Mouse (Mus musculus): ENCODE data around the gene Tsen54.

Gene Tsen54

GRCm38 (mm10) chr11:115814605-115815450 is at the start of gene Tsen54:
Gene Tsen54, plus strand, starts transcription at chr11:115814724.
- peak; percentile 73 for DNase-seq (ENCODE audit: low spot score)

GRCm38 (mm10) chr11:115765103-115765606 is 49.4 kb upstream of the Tsen54 start, which contains the start of gene Tmem94:
Gene Tmem94, plus strand, starts transcription at chr11:115765433.
- DNase-seq (ENCODE audit: low spot score), result peak; percentile 98

GRCm38 (mm10) chr11:115765607-115766141 is 48.9 kb upstream of the Tsen54 start:
- DNase-seq (ENCODE audit: low spot score), result no peak

- no peak for DNase-seq (ENCODE audit: low spot score)
Measured at GRCm38 (mm10) chr11:115766356-115766943, 48.1 kb upstream of the Tsen54 start.

- no peak for DNase-seq (ENCODE audit: low spot score)
Measured at GRCm38 (mm10) chr11:115766981-115767380, 47.5 kb upstream of the Tsen54 start.

GRCm38 (mm10) chr11:115768896-115769295 is 45.6 kb upstream of the Tsen54 start:
- no peak for DNase-seq (ENCODE audit: low spot score)

- DNase-seq (ENCODE audit: low spot score), result no peak
Measured at GRCm38 (mm10) chr11:115774653-115775052, 39.9 kb upstream of the Tsen54 start.

- DNase-seq (ENCODE audit: low spot score), result no peak
Measured at GRCm38 (mm10) chr11:115775821-115776665, 38.5 kb upstream of the Tsen54 start.

GRCm38 (mm10) chr11:115776954-115777353 is 37.6 kb upstream of the Tsen54 start:
- no peak for DNase-seq (ENCODE audit: low spot score)

GRCm38 (mm10) chr11:115777487-115778335 is 36.8 kb upstream of the Tsen54 start:
- DNase-seq (ENCODE audit: low spot score), result no peak

GRCm38 (mm10) chr11:115779038-115779571 is 35.4 kb upstream of the Tsen54 start:
- DNase-seq (ENCODE audit: low spot score), result peak; percentile 49

GRCm38 (mm10) chr11:115780141-115781070 is 34.1 kb upstream of the Tsen54 start:
- DNase-seq (ENCODE audit: low spot score), result peak; percentile 47

- DNase-seq (ENCODE audit: low spot score), result no peak
Measured at GRCm38 (mm10) chr11:115786473-115786872, 28.1 kb upstream of the Tsen54 start.

- DNase-seq (ENCODE audit: low spot score), result no peak
Measured at GRCm38 (mm10) chr11:115789787-115790186, 24.7 kb upstream of the Tsen54 start.

GRCm38 (mm10) chr11:115791919-115792318 is 22.6 kb upstream of the Tsen54 start:
- no peak for DNase-seq (ENCODE audit: low spot score)

- DNase-seq (ENCODE audit: low spot score), result no peak
Measured at GRCm38 (mm10) chr11:115792353-115792752, 22.2 kb upstream of the Tsen54 start.

GRCm38 (mm10) chr11:115796898-115797297 is 17.6 kb upstream of the Tsen54 start:
- no peak for DNase-seq (ENCODE audit: low spot score)

GRCm38 (mm10) chr11:115797665-115798064 is 16.9 kb upstream of the Tsen54 start:
- no peak for DNase-seq (ENCODE audit: low spot score)

- no peak for DNase-seq (ENCODE audit: low spot score)
Measured at GRCm38 (mm10) chr11:115800981-115801380, 13.5 kb upstream of the Tsen54 start.
